Mouse (Mus musculus) telencephalon, adult 2 months (tissue): ENCODE results near the gene Srm.

Experiments
- DNase-seq: peaks from one replicate; pipeline ENCODE4 v3.0.0-alpha.2; 2011; ENCODE audit warnings: low read depth, low spot score

Gene Srm

DNA sequence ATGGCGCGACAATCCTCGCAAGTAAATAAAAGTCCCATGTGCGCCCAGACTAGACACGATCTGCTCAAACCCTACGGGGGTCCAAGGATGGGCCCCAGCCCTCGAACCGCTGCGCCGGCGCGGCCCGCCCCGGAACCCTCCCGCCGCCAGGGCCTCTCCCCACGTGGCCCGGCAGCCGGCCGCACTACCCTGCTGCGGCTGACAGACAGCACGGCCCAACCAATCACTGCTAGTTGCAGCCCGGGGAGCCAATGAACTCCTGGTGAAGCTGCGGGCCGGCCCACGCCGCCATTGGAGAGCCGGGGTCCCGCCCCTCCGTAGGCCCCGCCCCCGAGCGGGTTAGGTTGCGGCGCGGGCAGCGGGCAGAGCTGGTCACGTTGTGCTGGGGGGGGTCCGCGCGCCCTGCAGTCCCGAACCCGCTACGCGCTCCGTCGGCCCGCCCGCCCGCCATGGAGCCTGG, at the start of gene Srm:
Srm (plus strand) TSS at position 333 of the 460 bp plus-strand sequence.
- DNase-seq = peak; percentile 97

- DNase-seq = no peak
Measured at GRCm38 (mm10) chr4:148549106-148549505, 42.2 kb upstream of the Srm start.

GRCm38 (mm10) chr4:148557766-148558165, 33.5 kb upstream of the Srm start:
- DNase-seq = no peak

- DNase-seq = peak; percentile 80
Measured at GRCm38 (mm10) chr4:148558297-148559000, 32.9 kb upstream of the Srm start, which contains the start of gene Exosc10. Gene Exosc10 (plus strand): TSS chr4:148558429.

DNA sequence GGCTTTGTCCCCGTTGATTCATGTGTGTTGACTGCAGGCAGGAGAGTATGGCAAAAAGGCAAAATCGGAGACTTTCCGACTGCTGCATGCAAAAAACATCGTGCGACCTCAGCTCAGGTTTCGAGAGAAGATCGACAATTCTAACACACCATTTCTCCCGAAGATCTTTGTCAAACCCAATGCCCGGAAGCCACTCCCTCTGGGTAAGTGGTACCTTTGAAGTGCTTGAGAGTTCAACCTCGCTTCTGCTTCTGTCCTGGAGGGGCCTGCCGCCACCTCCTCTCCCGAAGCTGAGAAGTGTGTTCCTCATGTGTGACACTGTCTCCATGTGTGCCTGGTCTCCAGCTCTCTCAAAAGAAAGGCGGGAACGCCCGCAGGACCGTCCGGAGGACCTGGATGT, 28.6 kb upstream of the Srm start:
- DNase-seq = no peak

DNA sequence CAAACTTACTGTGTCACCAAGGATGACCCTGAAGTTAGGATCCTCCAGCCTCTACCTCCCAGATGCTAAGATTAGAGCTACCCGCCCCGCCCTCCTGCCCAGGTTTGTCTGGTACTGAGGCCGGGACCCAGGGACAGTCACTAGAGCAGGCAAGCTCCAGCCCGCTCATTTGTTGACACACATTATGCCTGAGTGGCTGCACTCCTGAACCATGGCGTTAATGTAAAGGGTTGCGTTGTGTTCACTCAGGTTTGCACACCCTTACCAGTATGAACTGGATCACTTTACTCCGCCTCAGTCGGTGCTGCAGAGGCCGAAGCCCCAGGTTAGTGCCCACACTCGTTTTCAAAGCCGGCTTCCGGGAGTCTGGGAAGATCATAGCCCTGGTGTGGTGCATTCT, 27.7 kb upstream of the Srm start:
- DNase-seq = no peak

DNA sequence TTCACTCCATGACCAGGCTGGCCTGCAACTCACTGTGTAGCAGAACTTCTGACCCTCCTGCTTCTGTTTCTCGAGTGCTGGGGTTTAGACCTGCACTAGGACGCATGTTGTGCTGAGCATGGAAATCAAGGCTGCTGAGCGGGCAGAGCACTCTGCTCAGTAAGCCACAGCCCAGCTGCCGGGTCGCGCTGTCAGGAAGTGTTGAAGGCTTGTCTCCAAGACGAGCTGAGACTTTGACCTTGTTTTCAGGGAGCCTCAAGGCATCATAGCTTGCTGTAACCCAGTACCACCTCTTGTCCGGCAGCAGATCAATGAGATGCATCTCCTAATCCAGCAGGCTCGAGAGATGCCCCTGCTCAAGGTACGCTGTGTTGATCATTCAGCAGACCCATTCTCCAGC, 21.2 kb upstream of the Srm start:
- no peak for DNase-seq

DNA sequence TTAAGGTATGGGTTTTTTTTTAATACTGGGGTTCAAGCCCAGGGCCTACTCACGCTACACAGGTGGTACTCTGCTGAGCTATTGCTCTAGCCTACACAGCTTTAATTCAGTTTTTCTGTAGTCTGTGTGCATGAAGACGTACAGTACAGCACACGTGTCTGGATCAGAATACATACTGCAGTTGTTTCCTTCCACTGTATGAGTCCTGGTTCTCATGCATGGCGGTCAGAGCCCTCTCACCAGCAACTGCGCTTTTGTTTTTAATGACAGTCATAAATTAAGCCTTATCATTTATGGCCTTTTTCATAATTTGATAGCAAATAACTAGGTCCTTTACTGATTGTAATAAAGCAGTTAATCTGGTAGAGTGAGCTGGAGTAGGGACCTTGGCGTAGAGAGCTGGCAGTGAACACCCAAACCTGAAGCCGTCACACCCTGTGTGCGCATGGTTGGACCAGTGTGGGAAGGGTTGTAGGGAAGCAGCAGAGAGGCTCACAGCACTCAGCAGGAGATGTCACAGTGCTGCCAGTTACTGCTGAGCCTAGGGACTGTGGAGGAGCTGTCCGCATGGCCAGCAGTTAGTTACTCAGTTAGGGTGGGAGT, 20.5 kb upstream of the Srm start:
- no peak for DNase-seq

GRCm38 (mm10) chr4:148573222-148573621, 18.1 kb upstream of the Srm start:
- DNase-seq = no peak

DNA sequence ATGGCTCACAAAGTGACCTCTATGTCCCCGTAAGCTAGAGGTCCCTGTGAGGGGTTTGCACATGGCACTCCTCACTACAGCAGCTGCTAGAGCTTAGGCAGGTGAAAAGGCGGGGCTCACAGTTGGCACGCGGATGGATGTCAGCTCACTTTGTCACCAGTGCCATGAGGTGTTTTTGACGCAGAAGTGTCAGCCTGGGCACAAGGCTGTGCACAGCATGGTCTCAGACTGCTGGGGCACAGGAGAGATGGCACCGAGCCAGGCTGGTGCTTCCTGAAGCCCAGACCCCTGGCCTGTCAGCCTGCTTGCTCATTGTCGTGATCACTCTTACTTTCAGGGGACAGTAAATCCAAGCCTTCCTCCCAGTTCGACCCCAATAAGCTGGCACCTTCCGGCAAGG, 10.5 kb upstream of the Srm start:
- no peak for DNase-seq

GRCm38 (mm10) chr4:148581422-148581821, 9.9 kb upstream of the Srm start:
- no peak for DNase-seq

GRCm38 (mm10) chr4:148583257-148583656, 8.0 kb upstream of the Srm start:
- DNase-seq = no peak

DNA sequence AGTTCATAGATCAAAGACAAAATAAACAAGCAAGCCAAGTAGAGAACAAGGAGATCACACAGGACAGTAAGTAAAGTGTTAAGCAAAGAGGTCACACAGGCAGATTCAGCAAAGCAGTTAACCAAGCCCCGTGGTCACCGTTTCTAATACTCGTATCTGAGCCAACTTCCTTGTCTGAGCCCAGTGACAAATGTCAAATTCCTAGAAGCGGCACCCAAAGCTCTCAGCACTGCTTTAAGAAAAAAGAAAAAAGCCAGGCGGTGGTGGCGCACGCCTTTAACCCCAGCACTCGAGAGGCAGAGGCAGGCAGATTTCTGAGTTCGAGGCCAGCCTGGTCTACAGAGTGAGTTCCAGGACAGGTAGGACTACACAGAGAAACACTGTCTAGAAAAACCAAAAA, 4.7 kb upstream of the Srm start:
- no peak for DNase-seq

- no peak for DNase-seq
Measured at GRCm38 (mm10) chr4:148588793-148589192, 2.5 kb upstream of the Srm start.

GRCm38 (mm10) chr4:148589565-148589964, 1.7 kb upstream of the Srm start:
- no peak for DNase-seq

- DNase-seq = no peak
Measured at GRCm38 (mm10) chr4:148590421-148591170, 707 bp upstream of the Srm start.

GRCm38 (mm10) chr4:148591637-148592380, 506 bp downstream of the Srm start:
- DNase-seq = no peak

DNA sequence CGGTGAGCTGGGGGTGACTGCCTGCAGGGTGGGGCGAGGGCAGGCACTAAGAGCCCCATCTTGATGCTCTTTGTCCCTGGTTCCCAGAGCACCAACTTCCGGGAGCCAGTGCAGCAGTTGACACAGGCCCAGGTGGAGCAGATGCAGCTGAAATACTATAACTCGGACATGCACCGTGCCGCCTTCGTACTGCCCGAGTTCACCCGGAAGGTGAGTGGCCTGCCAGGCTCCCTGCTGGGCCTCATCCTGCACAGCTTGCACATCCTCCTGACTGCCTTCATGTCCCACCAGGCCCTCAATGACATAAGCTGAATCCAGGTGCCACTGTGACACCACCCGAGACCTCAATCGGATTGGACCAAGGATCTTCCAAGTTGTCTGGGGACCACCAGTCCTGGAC, 2.7 kb downstream of the Srm start:
- DNase-seq = no peak

DNA sequence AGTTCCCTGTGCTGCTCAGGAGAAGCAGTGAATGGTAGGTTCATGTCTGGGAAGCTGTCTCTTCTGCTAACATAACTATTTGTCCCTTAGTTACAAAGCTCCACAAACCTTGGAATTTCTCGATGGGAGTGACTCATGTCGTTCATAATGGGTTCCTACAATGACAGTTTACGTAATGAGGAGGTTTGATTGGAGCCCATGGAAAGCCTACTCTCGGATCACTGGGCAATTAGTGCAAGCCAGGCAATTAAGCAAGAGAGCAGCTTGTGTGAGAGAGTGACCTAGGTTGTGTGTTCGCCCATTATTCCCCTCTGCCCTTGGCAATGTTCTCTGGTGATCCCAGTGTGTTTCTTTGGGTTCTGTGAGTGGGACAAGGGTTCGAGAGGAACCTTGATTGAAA, 4.6 kb downstream of the Srm start:
- no peak for DNase-seq

- no peak for DNase-seq
Measured at GRCm38 (mm10) chr4:148596731-148597130, 5.4 kb downstream of the Srm start.

DNA sequence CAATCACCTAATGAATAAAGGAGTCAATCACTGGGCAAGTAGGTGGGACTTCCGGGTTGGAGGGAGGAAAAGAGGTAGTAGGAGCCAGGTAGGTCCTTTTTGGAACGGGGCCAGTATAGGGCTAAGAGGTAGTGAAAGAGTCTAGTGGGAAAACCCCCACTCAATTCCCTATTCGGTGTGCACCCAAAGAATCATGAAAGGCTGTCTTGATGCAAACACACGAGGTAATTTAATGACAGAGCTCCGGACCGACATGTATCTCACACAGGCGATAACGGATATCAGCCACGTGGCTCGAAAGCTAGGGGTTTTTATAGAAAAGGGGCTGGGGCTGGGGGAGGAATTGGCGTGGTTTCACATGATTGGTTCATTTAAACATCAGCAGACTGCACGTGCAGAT, 7.5 kb downstream of the Srm start:
- DNase-seq = no peak

DNA sequence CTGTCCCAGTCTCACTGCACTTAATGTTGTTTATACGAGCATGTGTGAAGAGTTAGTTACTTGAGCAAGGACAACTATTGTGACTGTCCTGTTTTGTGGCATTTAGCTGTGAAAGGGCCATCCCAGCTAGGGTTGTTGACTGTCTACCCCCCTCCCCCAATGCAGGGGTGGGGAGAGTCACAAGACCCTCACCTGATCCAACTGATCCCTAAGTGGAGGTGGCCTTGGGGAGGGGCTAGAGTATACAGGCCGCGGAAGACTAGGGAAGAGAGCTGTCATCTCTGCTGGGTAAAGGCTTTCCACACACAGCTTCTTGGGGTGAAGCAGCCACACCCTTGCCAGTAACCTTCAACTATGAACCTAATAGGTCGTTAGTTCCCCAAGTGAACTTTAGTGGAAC, 9.0 kb downstream of the Srm start:
- DNase-seq = no peak
